Mouse (Mus musculus) megakaryocyte, embryonic 14.5 days (primary cell): ENCODE results near the gene Rrnad1.

ENCODE experiments used
- FLI1 ChIP-seq: IDR thresholded peaks from 2 replicates; pipeline ENCODE4 v1.6.1; 2012; ENCODE audit warnings: low read length, inconsistent platforms, mixed read lengths
- GATA1 ChIP-seq: IDR thresholded peaks from 3 replicates; pipeline ENCODE4 v1.6.1; 2012; ENCODE audit warnings: mixed read lengths, low read length, inconsistent platforms, borderline replicate concordance

GRCm38 (mm10) chr3:87948378-87949265 is 18.1 kb upstream of the Rrnad1 start, which contains the start of gene Crabp2:
- TF ChIP-seq GATA1: no peak
- no peak for TF ChIP-seq FLI1
